Mouse (Mus musculus): Measurements from ENCODE around the gene BC049352.
A peak's percentile ranks its signal among the peaks of the same experiment; 100 is the strongest.

The BC049352 gene

DNA sequence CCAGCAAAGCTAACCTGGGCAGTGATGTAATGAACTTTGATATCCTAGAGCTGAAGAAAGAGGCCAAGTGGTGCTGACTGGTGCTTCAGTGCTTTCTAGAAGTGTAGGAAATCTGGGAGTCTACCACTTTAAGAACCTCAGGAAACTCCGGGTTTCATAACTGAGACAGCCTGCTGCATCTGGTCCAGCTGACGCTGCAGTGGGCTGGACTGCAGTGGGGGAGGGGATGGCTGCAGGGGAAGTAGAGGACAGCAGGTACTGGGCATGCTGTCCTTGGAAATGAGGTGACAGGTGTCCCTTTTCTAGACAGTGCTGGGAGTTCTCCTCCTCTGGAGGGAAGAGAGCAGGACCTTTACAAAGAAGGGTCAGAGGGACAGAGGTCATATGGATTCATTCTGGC lies at the start of gene BC049352:
Gene BC049352, plus strand, starts transcription at position 238 of the 400 bp plus-strand sequence.
- DNase-seq: peak; percentile 23

DNA sequence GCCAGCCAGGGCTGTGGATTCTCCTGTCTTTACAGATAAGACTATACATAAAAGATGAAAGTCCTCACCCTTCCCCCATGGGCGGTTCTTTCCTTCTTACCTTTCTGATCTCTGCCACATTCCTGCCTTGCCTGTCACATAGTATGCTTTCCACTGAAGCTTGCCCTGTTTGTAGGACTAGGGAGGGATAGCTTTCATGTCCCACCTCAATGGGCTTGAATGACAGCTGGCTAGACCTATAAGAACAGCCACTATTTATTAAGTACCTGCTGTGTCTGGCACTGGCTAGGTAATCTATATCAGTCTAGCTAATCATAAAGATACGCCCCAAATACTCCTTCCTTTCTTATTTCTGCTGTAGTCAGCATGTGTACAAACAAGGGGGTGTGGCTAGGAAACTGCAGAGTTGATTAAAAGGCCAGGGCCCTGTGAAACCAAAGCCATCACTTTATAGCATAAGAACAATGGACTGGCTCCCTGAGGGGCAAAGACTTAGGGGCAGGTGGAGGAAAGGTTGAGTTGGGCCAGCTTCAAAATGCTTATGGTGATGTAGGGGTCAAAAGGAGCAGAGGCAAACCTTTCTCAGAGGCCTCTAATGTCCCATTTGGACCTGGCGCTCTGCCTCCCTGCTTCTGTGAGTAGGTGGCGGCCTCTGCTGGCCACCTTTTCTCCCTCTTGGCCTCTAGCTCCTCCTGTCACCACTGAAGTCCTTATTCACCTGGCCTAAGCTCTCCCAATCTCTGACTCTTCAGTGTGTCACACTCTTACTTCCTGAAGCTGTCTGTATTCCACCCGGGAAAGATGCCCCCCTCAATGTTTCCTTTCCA lies 48.1 kb upstream of the BC049352 start:
- peak; percentile 39 for DNase-seq

DNA sequence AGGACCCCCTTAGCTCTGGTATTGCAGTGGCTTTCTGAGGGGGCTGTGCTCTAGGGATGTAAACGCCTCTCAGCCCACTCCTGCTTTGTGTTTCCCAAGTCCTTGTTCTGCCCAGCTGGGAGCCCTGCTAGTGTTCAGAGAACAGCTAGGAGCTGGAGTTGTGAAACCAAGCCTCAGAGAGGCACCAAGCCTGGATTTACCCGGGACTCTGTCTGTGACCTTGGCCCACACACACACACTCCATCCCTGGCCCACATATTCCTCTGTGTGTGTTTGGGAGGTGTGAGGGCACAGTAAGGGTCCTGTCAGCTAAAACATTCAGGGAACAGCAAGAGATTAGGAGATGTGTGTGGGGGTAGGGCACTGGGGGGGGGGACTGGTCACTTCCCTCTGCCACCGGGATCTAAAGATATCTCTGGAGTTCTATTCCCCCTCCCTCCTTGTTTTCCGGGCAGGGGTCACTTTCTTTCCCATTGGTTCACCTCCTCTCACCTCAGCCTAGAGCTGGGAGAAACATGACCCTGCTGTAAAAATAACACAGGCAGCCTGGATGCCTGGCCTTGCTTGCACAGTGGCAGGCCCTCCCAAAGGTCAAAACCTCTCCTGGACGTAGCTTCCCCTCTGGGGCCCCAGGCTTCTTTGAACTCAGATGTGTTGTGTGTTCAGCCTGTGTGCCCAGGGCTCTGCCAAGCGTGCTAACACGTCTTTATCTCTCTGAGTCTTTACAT lies 45.2 kb upstream of the BC049352 start:
- no peak for DNase-seq

DNA sequence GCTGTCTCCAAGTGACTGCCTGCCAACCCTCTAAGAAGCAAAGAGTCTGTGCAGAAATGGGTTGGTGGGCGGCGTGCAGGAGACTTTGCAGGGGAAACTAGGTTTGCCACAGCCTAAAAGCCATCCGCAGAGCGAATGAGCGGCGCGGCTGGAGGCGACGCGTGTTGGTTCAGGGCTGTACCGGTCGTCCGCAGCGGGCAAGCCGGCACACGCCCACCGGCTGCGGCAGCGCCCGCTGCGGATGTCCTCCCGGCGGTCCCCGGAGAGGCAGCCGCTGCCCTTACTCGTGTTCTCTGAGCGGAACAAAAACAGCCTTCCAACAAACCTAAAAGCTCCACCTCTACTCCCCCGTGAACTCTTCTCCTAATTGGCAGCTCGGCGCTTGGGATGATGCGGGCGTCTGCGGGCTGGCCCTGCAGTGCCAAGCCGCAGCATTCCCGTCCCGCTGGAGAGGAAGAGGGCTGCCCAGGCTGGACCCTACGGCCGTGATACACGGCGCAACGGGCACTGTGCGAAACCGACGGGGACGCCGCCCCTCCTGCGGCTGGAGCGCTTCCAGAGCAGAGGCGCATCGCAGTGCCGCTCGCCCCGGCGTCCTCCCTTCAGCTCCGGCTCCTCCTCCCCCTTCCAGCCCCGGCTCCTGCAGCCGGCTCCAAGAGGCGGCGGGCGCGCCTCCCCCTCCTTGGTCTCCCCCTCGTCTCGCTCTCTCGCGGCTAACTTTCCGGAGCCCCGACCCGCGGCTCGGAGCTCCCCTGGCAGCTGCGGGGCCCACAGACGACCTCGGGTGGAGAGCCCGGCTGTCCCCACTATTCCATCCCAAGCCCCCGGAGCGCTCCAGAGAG lies 43.4 kb upstream of the BC049352 start, which contains the start of gene Scn4b:
Gene Scn4b, plus strand, starts transcription at position 205 of the 842 bp plus-strand sequence.
- peak; percentile 43 for DNase-seq

DNA sequence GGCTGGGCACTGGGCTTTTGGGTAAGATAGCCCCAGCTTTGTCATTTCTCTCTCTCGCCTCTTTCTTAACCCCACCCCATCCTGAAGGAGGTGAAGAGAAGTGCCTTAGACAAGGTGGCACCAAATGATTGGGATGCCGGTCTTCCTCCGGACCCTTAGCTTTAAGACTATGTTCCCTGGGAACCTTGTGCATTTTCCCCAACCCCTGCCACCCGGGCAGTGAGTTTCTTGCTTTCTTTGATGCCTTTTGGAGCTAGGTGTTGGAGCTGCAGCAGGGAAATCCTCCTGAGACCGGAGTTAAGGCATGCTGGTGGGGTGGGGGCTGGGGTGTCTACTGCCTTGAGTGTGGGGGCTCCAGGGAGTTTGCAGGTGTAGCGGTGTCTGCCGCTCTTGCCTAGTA lies 42.7 kb upstream of the BC049352 start:
- no peak for DNase-seq

DNA sequence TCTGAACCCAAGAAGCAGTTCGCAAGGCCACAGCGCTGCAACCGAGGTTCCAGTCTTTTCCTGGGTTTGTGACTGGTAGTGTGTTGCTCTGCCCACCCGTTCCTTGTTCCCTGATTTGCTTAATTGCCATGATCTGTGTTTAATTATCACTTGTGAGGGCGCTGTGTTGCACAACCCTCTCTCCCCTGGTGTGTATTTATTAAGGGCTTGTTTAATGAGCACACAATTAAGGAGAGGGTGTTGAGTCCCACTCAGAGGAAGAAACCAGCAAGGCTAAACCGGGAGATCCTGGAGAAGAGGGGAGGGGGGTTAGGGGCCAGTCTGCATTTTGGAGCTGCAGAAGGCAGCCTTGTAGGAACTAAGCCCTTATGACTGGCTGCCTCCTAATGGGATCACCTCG lies 40.9 kb upstream of the BC049352 start:
- DNase-seq: no peak

DNA sequence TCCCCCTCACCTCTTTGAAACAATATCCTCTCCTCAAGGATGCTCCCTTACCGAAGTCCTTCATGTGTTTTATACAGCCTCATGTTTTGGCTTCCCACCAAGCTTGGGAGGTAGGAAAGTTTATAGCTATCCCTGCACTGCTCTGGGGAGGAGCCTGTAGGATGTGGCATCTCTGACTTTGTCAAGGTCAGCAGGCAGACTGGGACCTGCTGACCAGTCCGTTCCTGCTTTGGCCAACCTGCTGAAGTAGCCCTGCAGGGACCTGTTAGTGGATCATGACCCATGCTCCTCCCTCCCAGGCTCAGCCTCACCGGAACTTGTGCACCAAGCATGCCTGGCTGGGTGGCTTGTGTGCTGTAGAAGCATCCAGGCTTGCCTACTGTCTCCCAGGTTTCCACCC lies 39.1 kb upstream of the BC049352 start:
- DNase-seq: no peak

DNA sequence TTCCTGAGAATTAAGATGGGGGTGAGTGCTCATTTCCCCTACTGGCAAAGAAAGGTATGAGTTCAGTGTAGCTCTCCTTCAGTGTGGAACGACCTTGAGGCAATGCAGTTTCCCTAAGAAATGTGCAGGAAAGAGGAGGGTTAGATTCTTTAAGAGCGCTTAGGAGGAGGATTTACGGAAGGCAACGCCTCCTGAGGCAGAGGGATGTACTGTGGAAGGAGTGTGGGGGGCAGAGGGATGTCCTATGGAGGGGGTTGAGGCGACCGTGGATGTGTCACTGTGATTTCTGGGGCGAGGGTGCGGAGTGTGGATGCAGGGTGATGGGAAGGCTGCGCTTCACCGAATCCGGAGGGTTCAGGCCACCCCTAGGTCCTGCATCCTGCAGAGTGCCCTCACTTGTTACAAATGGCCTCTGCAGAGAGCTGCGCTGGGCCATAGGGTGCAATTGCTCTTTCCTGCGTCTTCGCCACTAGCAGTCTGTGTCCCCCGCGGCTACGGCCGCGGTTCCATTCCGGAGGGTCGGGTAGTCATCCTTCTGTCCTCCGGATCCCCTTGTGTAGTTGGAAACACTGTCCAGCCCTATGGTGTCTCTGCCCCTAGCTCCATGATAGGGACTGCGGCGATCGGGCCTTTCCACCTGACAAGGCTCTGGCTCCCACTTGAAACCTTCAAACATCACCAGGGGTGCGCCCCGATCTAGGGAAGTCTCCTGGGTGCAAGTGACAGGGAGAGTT lies 36.1 kb upstream of the BC049352 start:
- peak; percentile 26 for DNase-seq

DNA sequence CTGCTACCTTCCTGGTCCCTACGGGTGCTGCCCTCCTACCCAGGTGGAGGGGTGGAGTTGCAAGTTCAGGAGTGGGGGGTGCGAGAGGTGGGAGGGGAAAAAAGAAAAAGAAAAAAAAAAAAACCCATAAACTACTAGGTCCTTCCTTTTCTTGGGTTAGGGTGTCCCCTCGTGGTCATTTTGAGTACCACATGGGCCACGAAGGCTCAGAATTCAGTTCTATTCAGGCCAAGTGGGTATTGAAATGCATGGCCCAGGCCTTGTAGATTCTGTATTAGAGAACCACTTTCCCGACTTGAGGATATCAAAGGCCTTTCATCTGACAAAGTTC lies 35.6 kb upstream of the BC049352 start:
- peak; percentile 77 for DNase-seq

DNA sequence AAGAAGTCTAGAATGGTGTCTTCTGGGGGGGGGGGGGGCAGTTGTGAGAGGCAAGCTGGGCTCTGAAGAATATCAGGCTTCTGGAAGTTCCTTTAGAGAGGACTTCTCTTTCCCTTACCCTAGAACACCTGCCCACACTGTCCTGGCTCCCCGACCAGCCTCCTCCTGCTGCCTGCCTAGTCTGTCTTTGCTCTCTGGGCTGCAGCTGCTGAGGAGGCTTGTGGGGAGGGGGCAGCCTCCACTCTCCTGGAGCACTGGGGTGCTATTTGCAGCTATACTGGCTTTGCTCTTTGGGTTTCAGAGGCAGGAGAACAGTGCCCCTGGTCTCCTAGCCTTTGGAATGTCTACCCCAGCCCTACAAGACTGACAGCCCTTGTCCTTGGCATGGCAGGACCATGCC lies 30.9 kb upstream of the BC049352 start:
- DNase-seq: no peak

DNA sequence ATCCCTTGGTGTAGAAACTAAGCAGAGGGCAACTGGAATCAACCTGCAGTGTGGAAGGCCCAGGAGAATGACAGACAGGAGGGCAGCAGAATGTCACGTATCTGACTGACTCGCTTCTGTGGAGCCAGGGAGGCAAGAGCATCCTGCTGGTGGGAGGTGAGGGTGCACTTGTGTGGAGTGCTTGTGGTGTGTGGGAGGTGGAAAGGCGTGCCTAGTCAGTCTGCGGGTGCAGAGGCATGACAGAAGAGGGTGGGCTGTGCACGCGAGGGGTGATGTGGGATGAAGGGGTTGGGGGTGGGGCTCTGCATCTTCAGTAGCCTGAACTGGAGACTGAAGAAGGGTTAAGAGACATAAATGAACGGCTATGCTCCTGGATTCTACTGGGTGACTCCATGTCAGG lies 28.4 kb upstream of the BC049352 start:
- DNase-seq: no peak

DNA sequence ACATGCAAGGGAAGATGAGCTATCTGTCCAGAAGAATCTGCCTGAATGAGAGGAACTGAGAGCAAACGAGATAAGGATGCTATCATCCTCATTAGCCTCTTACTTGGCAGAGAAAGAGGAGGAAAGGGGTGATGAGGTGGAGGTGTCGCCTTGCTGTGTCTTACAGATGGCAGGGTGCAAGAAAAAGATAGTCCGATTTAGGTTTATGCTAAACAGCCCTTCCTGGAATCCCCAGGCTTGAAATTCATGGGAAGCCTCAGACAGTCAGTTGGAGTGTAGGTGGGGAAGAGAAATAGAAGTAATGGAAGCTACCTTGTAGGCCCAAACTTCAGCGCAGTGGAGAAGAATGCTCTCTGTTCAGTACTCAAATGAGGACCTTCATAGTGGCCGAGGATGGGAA lies 13.9 kb upstream of the BC049352 start:
- no peak for DNase-seq

DNA sequence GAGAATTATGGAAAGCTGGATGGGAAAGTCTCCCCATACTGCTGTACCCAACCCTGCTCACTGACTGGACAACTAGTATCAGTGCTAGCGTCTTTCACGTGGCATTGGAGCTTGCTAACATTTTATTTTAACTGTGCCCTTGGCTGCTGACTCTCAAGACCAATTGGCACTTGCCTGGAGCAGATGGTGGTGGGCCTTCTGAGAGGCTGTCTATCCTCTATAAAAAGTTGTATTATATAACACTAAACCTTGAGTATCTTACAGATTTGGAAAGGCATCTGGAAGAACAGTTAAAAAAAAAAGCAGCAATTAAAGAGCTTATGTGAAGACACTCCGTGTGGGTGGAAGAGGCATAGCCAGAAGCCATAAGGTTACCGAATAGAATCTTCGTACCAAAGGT lies 11.7 kb upstream of the BC049352 start:
- no peak for DNase-seq

DNA sequence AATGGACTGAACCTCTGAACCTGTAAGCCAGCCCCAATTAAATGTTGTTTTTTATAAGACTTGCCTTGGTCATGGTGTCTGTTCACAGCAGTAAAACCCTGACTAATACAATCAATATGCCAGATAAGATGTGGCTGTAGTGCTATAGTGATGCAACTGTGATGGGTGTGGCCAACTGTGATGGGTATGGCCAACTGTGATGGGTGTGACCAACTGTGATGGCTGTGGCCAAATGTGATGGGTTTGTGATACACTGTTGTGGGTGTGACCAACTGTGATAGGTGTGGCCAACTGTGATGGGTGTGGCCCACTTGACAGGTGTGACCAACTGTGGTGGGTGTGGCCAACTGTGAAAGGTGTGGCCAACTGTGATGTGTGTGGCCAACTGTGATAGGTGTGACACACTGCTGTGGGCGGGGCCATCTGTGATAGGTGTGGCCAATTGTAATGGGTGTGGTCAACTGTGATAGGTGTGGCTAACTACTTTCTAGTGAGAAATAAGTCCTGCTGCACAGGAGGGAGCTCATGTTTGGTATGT lies 10.7 kb upstream of the BC049352 start:
- DNase-seq: no peak

DNA sequence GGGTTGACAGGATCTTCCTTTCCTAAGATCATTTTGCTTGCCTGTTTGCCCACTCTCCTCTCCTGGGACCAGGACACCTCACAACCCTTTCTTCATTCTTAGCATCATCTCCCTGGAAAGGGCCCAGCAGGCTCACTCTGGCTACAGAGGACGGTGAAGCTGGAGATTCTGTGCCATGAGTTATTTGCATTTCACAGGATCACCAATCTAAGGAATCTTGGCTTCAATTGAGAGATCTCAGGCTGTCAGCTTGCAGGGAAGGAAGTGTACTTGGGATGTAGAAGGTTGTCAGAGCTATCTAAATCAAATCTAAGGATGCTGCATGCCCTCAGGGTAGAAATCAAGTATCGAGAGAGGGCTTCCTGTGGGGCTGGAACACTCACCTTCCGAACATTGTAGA lies 8.3 kb upstream of the BC049352 start:
- DNase-seq: no peak

DNA sequence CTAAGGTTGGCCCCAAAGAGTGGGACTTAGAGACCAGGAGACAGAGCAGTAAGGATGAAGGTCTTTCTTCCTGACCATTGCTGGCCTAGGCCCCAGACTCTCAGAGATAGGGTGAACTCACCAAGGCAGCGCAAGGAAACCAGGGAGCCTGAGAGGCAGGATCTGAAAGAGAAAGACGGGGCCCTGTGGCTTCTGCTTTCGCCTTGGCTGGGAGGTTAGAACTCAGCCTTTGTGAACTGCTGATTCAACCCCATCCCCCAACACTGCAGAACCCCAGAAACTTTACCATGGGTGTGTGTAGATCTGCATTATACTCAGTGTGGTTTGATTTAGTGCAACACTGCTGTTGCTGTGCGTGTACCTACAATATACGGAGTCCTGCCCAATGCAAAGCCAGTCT lies 2.5 kb upstream of the BC049352 start:
- no peak for DNase-seq

DNA sequence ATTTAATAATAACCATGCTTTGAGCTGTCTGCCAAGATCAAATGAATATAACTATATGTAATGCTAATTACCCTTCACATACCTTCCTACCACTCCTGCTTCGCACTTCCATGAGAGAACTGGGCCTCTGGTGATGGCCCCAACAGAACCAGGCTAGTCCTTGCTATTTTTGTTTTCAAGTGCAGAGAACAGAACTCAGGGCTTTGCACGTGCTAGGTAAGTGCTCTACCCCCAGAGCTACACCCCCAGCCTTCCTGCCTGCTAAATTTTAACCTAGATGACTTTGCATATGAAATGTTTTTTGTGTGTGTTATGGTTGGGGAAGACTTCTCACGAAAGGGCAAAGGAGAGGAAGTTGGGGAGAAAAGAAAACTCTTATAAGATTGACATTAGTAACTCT lies 714 bp downstream of the BC049352 start:
- no peak for DNase-seq

DNA sequence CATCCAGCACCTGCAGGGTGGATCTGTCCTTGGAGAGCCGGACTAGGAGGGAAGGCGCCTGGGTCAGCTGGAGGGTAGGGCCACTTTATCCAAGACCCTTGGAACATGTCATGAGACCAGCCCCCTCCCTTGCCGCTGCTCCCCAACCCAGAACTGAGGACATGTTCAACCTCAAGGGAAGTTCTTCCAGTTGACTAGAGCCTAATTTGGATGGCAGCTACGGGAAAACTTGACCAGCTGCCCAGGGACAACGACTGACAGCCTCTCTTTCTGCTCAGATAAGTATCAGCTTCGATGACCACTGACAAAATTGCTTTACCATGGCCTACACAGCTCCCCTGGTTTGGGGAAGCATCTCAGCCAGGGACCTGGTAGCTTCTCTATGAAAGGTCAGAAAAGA lies 1.5 kb downstream of the BC049352 start:
- no peak for DNase-seq

DNA sequence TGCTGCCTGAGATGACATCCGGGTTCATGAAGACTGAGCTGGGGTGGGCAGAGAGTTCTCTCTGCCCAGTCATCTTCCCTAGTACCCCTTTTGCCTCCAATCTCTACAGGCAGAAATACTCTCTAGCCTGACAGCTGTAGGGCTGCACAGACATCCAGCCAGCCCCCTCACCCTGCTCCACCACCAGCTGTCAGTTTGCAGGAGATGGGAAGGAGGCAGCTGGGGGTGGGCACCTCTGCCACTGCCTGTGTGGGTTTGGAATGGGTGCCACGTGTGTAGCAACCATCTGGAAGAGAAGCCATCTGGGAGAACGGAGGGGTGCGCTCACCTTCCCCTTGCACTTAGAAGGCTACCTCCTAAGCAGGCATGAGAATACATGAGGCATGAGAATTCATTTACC lies 3.4 kb downstream of the BC049352 start:
- peak; percentile 38 for DNase-seq

DNA sequence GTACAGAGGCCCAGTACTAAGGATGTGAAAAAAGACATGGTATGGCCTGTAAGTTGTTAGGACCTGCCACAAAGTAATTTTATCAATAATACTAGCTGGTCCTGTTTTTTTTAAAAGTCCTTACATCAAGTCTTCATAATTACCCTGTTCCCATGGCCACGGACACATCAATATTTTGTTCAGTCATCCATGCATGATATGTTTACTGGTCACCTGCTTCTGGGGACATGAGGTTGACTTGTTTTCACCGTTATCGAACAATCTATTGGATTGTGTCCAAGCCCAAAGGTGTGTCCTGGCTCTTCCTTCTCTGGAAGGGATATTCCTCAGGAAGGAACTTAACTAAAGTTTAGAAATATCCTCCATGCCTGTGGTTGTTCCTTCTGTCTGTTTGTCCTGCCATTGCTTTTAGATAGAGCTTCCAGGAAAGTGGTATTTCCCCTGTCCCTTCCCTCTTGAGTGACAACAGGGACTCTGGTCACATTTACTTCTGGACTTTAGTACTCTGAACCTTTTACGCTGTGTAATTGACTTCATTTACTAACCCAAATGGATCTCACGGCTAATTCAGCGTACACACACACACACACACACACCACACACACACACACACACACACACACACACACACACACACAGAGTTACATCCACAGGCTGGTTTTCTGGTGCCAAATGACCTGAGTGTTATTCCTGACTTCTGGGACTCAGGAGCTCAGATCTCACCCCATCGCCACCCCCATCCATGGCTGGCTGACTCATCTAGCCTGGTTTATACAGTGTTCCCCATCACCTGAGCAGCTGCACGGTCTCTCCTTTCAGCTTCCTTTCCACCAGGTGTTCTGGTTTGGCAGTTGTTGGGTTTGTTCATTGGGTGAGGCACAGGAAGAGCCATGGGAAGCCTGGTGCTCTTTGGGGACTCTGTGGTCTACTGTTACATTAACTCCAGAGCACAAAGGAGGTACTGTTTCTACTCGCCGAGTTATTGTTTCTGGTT lies 7.1 kb downstream of the BC049352 start:
- no peak for DNase-seq

DNA sequence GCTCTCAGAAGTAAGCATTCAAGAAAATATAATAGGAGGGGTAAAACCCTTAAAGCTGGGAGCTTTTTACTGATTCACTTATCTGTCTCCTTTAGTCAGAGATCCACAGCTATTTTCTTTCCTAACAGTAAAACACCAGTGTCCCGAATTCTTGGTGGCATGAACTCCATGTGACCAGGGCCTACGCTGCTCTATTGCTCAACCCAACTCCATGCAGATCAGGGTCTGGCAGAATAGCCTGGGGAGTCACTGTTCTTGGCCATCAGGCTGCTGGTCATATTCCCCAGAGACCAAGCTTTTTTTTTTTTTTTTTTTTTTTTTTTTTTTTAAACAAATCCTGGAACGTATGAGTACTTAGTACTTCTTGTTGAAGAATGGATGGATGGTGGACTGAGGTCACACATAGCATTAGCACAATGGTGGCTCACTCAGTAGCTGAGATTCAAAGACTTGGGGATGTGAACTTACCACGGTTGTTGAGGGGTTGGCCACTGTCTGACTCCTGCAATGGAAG lies 7.9 kb downstream of the BC049352 start:
- DNase-seq: no peak
